Mouse (Mus musculus) liver, embryonic 11.5 days (tissue): ENCODE results near the gene Shld2. TPM values are rescaled to one million over a fixed set of nuclear protein-coding genes. Genes with fewer than 3 reads are reported as not detected.
"Not testable (repeated sequence)": the region's sequence is repeated elsewhere in the genome, so short reads cannot be mapped to it uniquely, and the experiment has no call there.

Source experiments
- ATAC-seq: fragments of 200-750 bp; cut with Nextera tagmentation; replicated peaks from 2 replicates; pipeline ENCODE4 v1.8.0; 2017; ENCODE audit warnings: moderate number of reproducible peaks, mild to moderate bottlenecking, moderate TSS enrichment, moderate library complexity; ENCODE audit not compliant: low FRiP score
- DNase-seq: peaks from one replicate; pipeline ENCODE4 v3.0.0-alpha.2; 2017; ENCODE audit warnings: low spot score
- H3K27ac ChIP-seq: fragments of 300-500 bp; sonication (generic); 2 replicates; pipeline ENCODE4 v1.5.1; 2014; ENCODE audit warnings: mild to moderate bottlenecking, low read depth, low read length, control low read depth
- H3K27me3 ChIP-seq: fragments of 300-500 bp; sonication (generic); replicated peaks from 2 replicates; pipeline ENCODE4 v1.6.1; 2014; ENCODE audit warnings: low read length, mixed read lengths; ENCODE audit not compliant: control insufficient read depth, insufficient read depth
- H3K36me3 ChIP-seq: fragments of 300-500 bp; sonication (generic); 2 replicates; pipeline ENCODE4 v1.6.1; 2014; ENCODE audit warnings: mild to moderate bottlenecking, low read length, moderate library complexity, mixed read lengths; ENCODE audit not compliant: control insufficient read depth, insufficient read depth
- H3K4me1 ChIP-seq: fragments of 300-500 bp; sonication (generic); replicated peaks from 2 replicates; pipeline ENCODE4 v1.6.1; 2014; ENCODE audit warnings: low read length, mixed read lengths; ENCODE audit not compliant: control insufficient read depth, insufficient read depth
- H3K4me2 ChIP-seq: fragments of 300-500 bp; sonication (generic); 2 replicates; pipeline ENCODE4 v1.6.1; 2014; ENCODE audit warnings: mild to moderate bottlenecking, control low read depth, moderate library complexity
- H3K4me3 ChIP-seq: fragments of 300-500 bp; sonication (generic); 2 replicates; pipeline ENCODE4 v1.5.1; 2014; ENCODE audit warnings: low read depth, low read length, control low read depth
- H3K9ac ChIP-seq: fragments of 300-500 bp; sonication (generic); 2 replicates; pipeline ENCODE4 v1.6.1; 2014; ENCODE audit warnings: low read depth, low read length, control low read depth
- H3K9me3 ChIP-seq: fragments of 300-500 bp; sonication (generic); 2 replicates; pipeline ENCODE4 v1.6.1; 2016; ENCODE audit warnings: low read length, inconsistent platforms, mixed read lengths; ENCODE audit not compliant: control insufficient read depth
- WGBS: fragments of 180-500 bp; shearing (Covaris S2); extraction: QIAGEN DNeasy Blood & Tissue Kit; methylation state at CpG from one replicate; pipeline ENCODE4 v1.1.7; 2014; 5-methylcytosine and 5-hydroxymethylcytosine counted together
- polyA plus RNA-seq: library from polyadenylated mRNA; unstranded; fragments of >200 nt; fragmentation: Nextera tagmentation; extraction: Ambion mirVana; gene quantifications from 2 replicates; pipeline ENCODE4 v1.2.1, GENCODE M21; 2014

The Shld2 gene
- polyA plus RNA-seq, 1 experiment from 2014 or later = 10.5 TPM

- Histone ChIP-seq H3K4me2 (peak overlapping the region; percentile 45), H3K4me3 (peak overlapping the region; percentile 94)
- not testable (repeated sequence) for ATAC-seq, H3K27ac ChIP-seq, H3K9ac ChIP-seq, H3K27me3 ChIP-seq, H3K9me3 ChIP-seq, DNase-seq, H3K4me1 ChIP-seq, H3K36me3 ChIP-seq
- WGBS = 73% methylated on average over 8 of the region's 8 CpGs
Observed at GRCm38 (mm10) chr14:34314383-34314782, 4.1 kb upstream of the Shld2 start.

- Histone ChIP-seq H3K27ac (no peak overlapping the region), H3K4me3 (peak overlapping the region; percentile 94), H3K9ac (no peak overlapping the region; the same call in 1 of the 2 replicates), H3K9me3 (no peaks in the 10 kb centered on the region), H3K36me3 (peaks cover 9% of the 10 kb centered on the region; the same call in 1 of the 2 replicates), H3K4me2 (peak overlapping the region; percentile 40), H3K27me3 (no peaks in the 10 kb centered on the region), H3K4me1 (peaks cover 10% of the 10 kb centered on the region; the same call in 1 of the 2 replicates)
- 57% methylated on average over 3 of the region's 3 CpGs for WGBS
- ATAC-seq (no peak), DNase-seq (peak; percentile 5)
Observed at GRCm38 (mm10) chr14:34313612-34314011, 3.3 kb upstream of the Shld2 start.

- H3K27me3 ChIP-seq = no peaks in the 10 kb centered on the region
- H3K9me3 ChIP-seq = no peaks in the 10 kb centered on the region
- peak overlapping the region; percentile 94 for H3K4me3 ChIP-seq
- H3K9ac ChIP-seq = peak overlapping the region; percentile 55; the same call in 1 of the 2 replicates
- DNase-seq (peak; percentile 31), ATAC-seq (no peak)
- H3K4me2 ChIP-seq = peak overlapping the region; percentile 90
- peaks cover 7% of the 10 kb centered on the region; the same call in 1 of the 2 replicates for H3K36me3 ChIP-seq
- peaks cover 10% of the 10 kb centered on the region; the same call in 1 of the 2 replicates for H3K4me1 ChIP-seq
- WGBS = 23% methylated on average over 6 of the region's 6 CpGs
- no peak overlapping the region for H3K27ac ChIP-seq
Observed at GRCm38 (mm10) chr14:34312339-34313048, 2.2 kb upstream of the Shld2 start.

DNA sequence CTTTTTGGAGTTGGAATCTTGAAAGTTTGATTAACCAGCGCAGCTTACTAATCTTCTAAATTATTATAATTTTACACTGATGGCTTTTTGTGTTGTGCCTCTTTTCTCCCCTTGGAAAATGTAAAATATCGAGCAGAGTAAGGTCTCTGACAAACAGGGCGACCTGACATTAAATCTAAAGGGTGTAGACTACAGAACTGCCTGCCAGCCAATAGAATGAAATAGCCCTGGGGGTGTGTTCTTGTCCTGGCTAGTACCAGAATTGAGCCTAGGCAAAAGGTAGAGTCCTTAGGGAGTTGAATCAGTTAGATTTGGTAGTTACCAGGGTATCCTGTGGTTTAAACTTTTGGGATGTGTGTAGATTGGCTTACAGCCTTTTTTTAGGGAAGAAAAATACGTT is 1.4 kb upstream of the Shld2 start:
- ATAC-seq (no peak), DNase-seq (peak; percentile 23)
- H3K4me3 ChIP-seq = peak overlapping the region; percentile 94
- H3K9me3 ChIP-seq = no peaks in the 10 kb centered on the region
- H3K27ac ChIP-seq = peak overlapping the region; percentile 94
- peak overlapping the region; percentile 94 for H3K9ac ChIP-seq
- H3K4me1 ChIP-seq = peaks cover 10% of the 10 kb centered on the region; the same call in 1 of the 2 replicates
- WGBS = 3% methylated on average over 4 of the region's 4 CpGs
- peaks cover 4% of the 10 kb centered on the region; the same call in 1 of the 2 replicates for H3K36me3 ChIP-seq
- peak overlapping the region; percentile 90 for H3K4me2 ChIP-seq
- H3K27me3 ChIP-seq = no peaks in the 10 kb centered on the region

- ATAC-seq = peak; percentile 15; the same call in 1 of the 2 replicates
- Histone ChIP-seq H3K9ac (peak overlapping the region; percentile 94), H3K36me3 (peaks cover 2% of the 10 kb centered on the region; the same call in 1 of the 2 replicates), H3K4me3 (peak overlapping the region; percentile 94), H3K9me3 (no peaks in the 10 kb centered on the region), H3K4me2 (peak overlapping the region; percentile 90), H3K27ac (peak overlapping the region; percentile 94), H3K27me3 (no peaks in the 10 kb centered on the region), H3K4me1 (peaks cover 10% of the 10 kb centered on the region; the same call in 1 of the 2 replicates)
- under 1% methylated on average over 47 of the region's 47 CpGs for WGBS
- DNase-seq = no peak
Observed at GRCm38 (mm10) chr14:34311021-34311631, 833 bp upstream of the Shld2 start.

DNA sequence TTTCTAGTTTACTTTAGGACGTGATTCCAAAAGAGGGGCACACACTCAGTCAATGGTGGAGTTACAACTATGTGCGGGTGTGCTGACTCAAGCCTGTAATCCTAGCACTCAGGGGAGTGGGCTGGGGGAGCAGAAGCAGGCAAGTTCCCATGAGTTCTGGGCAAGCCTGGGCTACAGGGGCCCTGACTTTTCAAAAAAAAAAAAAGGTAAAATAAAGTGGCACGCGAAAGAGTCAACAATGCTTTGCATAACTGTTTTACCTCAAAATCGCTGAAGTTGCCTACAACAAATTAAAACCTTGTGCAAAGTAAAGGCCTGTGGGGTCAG is 423 bp downstream of the Shld2 start:
- WGBS = 7% methylated on average over 5 of the region's 5 CpGs
- peak overlapping the region; percentile 94 for H3K27ac ChIP-seq
- no peaks in the 10 kb centered on the region for H3K27me3 ChIP-seq
- no peaks in the 10 kb centered on the region for H3K9me3 ChIP-seq
- no peak for DNase-seq
- peaks cover 10% of the 10 kb centered on the region; the same call in 1 of the 2 replicates for H3K4me1 ChIP-seq
- ATAC-seq = no peak
- H3K9ac ChIP-seq = peak overlapping the region; percentile 94
- H3K4me2 ChIP-seq = peak overlapping the region; percentile 90
- H3K36me3 ChIP-seq = no peaks in the 10 kb centered on the region
- peak overlapping the region; percentile 94 for H3K4me3 ChIP-seq

DNA sequence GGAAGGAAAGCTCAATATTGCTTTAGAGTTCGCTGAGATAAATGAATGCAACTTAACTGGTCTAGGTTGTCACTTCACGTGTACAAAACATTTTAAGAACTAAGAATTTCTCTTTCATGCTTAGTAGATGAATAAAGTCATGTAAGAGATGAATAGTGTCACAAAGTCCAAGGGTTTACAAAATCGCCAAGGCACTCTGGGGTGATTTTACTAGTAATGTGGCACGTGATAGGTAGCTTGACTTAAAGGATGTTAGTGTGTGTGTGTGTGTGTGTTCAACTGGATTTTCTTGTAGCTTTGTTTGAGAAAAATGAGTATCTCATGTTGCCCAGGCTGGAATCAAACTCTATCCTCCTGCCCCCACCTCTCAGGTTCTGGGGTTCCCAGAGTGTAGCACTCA is 1.0 kb downstream of the Shld2 start:
- WGBS = 82% methylated on average over 4 of the region's 4 CpGs
- H3K4me1 ChIP-seq = peaks cover 8% of the 10 kb centered on the region; the same call in 1 of the 2 replicates
- no peaks in the 10 kb centered on the region for H3K27me3 ChIP-seq
- ATAC-seq (no peak), DNase-seq (no peak)
- peak overlapping the region; percentile 94; the same call in 1 of the 2 replicates for H3K27ac ChIP-seq
- H3K9ac ChIP-seq = no peak overlapping the region
- peak overlapping the region; percentile 94; the same call in 1 of the 2 replicates for H3K4me3 ChIP-seq
- peak overlapping the region; percentile 90 for H3K4me2 ChIP-seq
- H3K9me3 ChIP-seq = no peaks in the 10 kb centered on the region
- no peaks in the 10 kb centered on the region for H3K36me3 ChIP-seq

DNA sequence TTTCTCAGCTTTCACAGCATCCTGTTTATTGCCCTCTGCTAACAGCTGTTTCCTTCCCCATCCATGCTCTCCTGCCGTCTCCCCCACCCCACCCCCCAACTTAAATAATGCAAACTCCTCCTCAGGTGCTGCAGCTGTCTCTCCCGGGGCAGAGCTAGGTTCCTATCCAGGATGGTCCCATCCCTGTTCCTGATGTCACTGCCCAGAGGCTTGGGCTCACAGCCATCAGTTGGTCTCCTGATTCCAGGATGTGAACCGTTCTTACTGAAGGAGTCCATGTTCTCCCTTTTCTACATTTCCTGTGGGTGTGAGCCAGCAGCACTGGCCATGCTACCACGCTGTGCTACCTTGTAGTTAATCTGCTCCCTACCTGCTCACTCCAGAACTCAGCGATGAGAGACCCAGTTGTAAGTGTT is 7.0 kb downstream of the Shld2 start:
- DNase-seq (no peak), ATAC-seq (no peak)
- no peaks in the 10 kb centered on the region for H3K9me3 ChIP-seq
- WGBS = 27% methylated on average over 5 of the region's 5 CpGs
- H3K36me3 ChIP-seq = 0 out of 2 replicates have a peak, but pooled peaks cover 2% of the 10 kb centered on the region
- no peak overlapping the region for H3K9ac ChIP-seq
- no peaks in the 10 kb centered on the region for H3K27me3 ChIP-seq
- no peak overlapping the region for H3K4me2 ChIP-seq
- no peaks in the 10 kb centered on the region for H3K4me1 ChIP-seq
- 0 out of 2 replicates have a peak overlapping the region, but pooled peaks have one; percentile 7 for H3K27ac ChIP-seq
- H3K4me3 ChIP-seq = no peak overlapping the region
